Mouse (Mus musculus): ENCODE measurements at regions not wholly inside any gene's neighbourhood (a gene's known extent, or its start where the extent isn't known, plus 50 kb on each side); places are given as distances from the start of the nearest gene placed in this dataset.

DNA sequence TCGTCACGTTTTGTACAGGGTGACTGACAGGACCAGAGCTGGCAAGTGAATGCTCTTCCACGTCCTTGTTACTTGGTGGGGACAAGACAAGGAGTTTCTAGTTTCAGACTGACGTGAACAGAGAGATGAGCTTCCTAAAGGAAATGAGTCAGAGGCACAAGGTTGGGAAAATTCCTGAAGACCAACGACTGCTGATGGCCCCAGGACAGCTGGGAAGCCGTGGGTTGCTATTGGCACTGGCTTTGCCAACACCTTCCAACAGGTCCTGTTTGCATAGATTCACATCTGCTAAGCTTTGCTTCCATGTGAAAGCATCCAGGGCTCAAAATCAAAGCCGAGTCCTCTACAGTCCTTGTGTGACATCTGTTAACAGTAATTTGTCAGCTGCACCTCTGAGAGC lies 86.2 kb downstream of the Irx2 start:
- TF ChIP-seq POLR2AphosphoS5 (IDR thresholded peaks at IDR 0.05; ENCODE audit: insufficient replicate concordance, low read depth, low read length) (no peak), CTCF (IDR thresholded peaks at IDR 0.05; ENCODE audit: low read depth, low read length) (no peak)

Data from G1E (cell line).